Mouse (Mus musculus): ENCODE data around the gene Gm3415.
"Not testable (repeated sequence)": the region's sequence is repeated elsewhere in the genome, so short reads cannot be mapped to it uniquely, and the experiment has no call there.

Gm3415 gene

DNA sequence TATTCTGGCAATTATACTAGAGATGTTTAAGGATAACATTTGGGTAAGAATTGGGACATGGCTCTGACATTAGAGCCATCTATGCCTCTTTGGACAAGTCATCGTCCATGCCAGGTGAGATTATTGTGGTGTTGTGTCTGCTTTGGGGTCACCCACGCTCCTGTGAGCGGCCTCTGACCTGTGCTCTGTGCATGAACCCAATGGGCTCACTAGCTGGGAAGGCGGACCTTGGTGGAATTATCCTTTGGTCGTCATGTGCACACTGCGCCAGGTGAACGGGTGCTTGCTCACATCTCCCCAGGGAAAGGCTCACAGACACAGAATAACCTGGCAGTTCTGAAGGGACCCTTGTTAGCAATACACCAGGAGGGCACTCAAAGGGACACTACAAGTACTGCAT lies 43.3 kb downstream of the Gm3415 start:
- not testable (repeated sequence) for DNase-seq (ENCODE audit: low read depth)

GRCm38 (mm10) chr5:146599970-146600369 lies 44.0 kb downstream of the Gm3415 start:
- no peak for DNase-seq (ENCODE audit: low read depth)

DNA sequence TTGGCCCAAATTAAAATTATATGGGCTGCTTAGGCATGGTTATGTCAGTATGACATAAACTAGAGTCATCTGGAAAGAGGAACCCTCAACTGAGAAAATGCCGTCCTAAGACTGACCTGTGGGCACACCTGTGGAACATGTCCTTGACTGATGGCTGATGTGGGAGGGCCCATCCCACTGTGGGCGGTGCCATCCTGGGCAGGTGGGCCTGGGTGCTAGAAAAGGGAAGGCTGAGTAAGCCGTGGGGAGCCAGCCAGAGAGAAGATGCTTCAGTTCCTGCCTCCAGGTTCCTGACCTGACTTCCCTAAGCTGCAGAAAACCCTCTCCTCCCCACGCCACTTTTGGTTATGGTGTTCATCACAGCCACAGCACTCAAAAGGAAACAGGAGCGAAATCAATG lies 50.3 kb downstream of the Gm3415 start:
- DNase-seq (ENCODE audit: low read depth), result no peak

- DNase-seq (ENCODE audit: low read depth), result no peak
Observed at GRCm38 (mm10) chr5:146606895-146607294, 51.0 kb downstream of the Gm3415 start.

DNA sequence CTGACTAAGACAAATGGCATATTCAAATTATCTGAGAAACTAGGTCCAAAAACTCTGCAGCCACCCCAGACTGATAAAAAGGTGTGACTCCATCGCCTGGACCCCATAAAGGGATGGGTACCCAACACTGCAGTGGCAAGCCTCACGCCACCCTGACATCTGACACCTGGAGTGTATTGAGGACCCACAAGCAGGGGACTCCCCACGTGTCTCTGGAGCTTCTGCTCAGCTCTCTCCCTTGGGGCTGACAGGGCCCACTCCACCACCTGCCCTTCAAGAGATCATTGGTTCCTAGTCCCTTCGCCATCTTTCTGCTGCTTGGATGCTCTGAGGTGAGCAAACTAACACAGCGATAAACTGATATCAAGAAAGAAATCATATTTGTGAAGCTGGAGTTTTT lies 51.9 kb downstream of the Gm3415 start:
- no peak for DNase-seq (ENCODE audit: low read depth)
